Mouse (Mus musculus): Measurements from ENCODE around the gene Foxs1.

Gene Foxs1

GRCm38 (mm10) chr2:152904127-152904643 is 28.8 kb downstream of the Foxs1 start:
- in situ Hi-C loops (cut with MboI, MseI), result no loop called here

- in situ Hi-C loops (cut with MboI, MseI), result no loop called here
Measured at GRCm38 (mm10) chr2:152903586-152903985, 29.4 kb downstream of the Foxs1 start.

- in situ Hi-C loops (cut with MboI, MseI), result no loop called here
Measured at GRCm38 (mm10) chr2:152902658-152903057, 30.4 kb downstream of the Foxs1 start.

- in situ Hi-C loops (cut with MboI, MseI), result no loop called here
Measured at GRCm38 (mm10) chr2:152901296-152901695, 31.7 kb downstream of the Foxs1 start.

GRCm38 (mm10) chr2:152899011-152899410 is 34.0 kb downstream of the Foxs1 start:
- in situ Hi-C loops (cut with MboI, MseI), result loop anchor here (25.0 kb wide), 1 partner anchor 637 kb away; no protein-coding TSS in a partner anchor

- in situ Hi-C loops (cut with MboI, MseI), result loop anchor here (25.0 kb wide), 1 partner anchor 635 kb away; no protein-coding TSS in a partner anchor
Measured at GRCm38 (mm10) chr2:152896926-152897325, 36.1 kb downstream of the Foxs1 start.

GRCm38 (mm10) chr2:152895834-152896233 is 37.2 kb downstream of the Foxs1 start:
- in situ Hi-C loops (cut with MboI, MseI), result loop anchor here (25.0 kb wide), 1 partner anchor 634 kb away; no protein-coding TSS in a partner anchor

GRCm38 (mm10) chr2:152888774-152889173 is 44.2 kb downstream of the Foxs1 start:
- in situ Hi-C loops (cut with MboI, MseI), result loop anchor here (25.0 kb wide), 1 partner anchor 626 kb away; no protein-coding TSS in a partner anchor

- in situ Hi-C loops (cut with MboI, MseI), result loop anchor here (25.0 kb wide), 1 partner anchor 625 kb away; no protein-coding TSS in a partner anchor
Measured at GRCm38 (mm10) chr2:152887230-152887629, 45.8 kb downstream of the Foxs1 start.

GRCm38 (mm10) chr2:152884101-152884645 is 48.8 kb downstream of the Foxs1 start:
- in situ Hi-C loops (cut with MboI, MseI), result loop anchor here (25.0 kb wide), 1 partner anchor 622 kb away; no protein-coding TSS in a partner anchor

Data from regulatory T cell (primary cell).